Mouse (Mus musculus): ENCODE measurements at regions not wholly inside any gene's neighbourhood (a gene's known extent, or its start where the extent isn't known, plus 50 kb on each side); places are given as distances from the start of the nearest gene placed in this dataset.

DNA sequence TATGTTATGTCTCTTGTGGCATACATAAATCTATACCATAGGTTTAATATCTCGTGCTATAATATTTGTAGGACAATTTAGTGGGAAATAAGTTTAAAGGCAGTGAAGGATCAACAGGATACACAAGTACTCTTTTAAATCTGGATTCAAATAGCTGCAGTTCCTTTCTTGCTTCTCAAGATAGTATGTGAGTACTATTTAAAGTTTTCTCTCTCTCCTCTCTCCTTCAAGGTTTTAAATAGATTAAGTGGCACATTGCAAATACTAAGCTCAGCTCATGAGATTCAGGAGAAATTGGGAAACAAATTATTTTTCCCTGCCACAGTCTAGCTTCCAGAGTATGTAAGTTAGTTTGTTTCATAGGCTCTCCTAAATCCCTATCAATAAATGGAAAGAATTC is 1103.9 kb downstream of the Ndufa4 start:
- DNase-seq: no peak

DNA sequence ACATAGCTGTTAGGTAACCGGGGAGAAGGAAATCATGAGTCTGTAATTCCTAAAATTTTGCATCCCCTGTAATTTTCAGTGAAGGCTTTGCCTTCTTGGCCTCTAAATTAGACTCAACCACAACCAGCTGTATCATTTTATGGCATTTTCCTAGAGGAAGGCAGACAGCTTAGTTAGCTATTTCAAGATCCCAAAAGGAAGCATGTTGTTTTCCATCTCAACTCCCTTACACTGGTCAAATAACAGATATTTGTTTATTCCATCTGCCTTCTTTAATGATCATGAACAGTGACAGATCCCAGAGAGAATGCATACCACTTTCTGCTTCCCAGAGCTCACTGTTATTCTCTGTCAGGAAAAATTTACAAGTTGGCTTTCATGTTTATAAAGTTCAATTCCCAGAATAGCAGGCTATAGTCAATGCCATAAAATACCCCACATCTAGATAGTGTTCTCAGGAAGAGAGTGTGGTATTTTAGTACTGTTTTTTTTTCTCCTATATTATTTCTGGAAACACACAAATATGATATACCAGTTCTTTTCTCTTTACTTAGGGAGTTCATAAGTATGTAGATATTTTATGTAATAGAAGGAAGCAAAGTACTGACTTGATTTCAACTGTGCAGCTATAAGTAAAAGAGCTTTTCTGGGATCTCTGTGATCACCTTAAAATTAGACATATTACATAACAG is 1148.5 kb downstream of the Ndufa4 start:
- no peak for DNase-seq

DNA sequence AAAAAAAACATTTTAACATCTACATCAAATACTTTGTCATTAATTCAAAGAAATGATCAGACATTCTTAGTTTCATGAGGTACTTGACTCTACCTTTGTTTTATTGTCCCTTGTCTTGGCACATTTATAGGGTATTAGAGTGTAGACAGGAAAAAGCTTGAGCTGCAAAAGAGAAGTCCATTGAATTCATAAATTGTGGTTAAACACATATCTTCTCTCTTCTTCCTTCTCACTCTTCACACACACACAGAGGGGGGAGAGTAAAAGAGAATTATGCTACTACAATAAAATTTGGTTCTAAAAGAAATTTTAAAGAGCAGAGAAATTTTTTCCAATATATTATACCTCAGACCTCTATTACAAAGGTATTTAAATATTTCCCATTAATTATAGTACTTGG is 1149.2 kb downstream of the Ndufa4 start:
- no peak for DNase-seq

DNA sequence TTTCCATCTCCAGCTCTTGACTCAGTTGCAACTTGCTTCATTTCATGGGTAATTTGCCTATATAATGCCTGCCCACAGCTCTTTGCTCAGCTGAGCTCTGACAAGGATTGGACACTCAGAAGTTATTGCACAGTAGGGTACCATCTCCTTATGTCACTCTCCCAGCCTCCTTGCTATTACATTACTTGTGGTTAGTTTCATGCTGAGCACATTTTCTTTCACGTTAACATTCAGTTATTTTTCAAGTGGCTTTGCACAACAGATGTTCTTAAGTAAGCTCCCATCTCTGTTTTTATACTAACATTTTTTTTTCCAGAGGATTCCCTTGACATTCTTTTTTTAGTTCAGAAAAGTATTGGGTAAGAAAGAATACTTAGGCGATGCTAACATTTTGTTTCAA is 1163.2 kb downstream of the Ndufa4 start:
- no peak for DNase-seq

DNA sequence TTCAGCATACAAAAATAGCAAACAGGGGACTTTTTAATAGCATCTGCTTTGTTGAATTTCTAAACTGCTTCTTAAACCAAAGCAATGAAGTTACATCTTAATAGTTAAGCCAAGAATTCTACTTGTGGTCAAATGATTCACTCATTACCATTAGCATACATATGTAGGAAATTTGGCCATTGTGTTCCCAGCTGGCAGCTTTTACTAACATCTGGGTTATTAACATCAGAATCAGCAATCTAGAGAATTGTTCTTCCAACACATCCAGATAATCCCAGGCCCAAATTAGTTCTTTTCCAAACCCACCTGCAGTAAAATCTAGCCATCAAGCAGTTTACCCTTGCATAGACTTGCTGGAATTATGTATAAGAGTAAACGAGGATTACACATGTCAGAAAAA is 1184.7 kb downstream of the Ndufa4 start:
- no peak for DNase-seq

DNA sequence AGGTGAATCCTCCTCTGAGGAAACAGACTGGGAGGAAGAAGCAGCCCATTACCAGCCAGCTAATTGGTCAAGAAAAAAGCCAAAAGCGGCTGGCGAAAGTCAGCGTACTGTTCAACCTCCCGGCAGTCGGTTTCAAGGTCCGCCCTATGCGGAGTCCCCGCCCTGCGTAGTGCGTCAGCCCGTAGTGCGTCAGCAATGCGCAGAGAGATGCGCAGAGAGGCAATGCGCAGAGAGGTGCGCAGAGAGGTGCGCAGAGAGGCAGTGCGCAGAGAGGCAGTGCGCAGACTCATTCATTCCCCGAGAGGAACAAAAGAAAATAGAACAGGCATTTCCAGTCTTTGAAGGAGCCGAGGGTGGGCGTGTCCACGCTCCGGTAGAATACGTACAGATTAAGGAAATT is 1216.8 kb downstream of the Ndufa4 start:
- peak; percentile 5 for DNase-seq

All from thymus, postnatal 25 days (tissue).